In the genomic region with DNA sequence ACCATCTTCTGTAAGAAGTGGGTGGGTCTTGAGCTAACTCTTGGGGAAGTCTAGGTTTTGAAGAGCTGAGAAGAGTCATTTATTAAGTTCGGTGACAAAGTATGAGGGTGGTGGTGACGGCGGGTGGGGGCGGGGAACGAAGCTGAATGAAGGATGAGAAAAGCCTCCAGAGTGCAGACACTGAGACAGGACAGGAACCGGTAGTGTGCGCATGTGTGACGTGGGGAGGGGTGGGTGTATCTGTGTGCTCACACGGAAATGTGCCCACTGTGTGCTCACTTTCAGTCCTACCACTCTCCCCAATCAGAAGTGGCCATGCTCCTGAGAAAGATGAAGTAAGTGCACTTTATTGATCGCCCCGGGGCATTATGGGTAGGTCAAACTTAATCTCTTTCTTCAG, we compare ENCODE assay signal across 30 mouse cellular contexts. TPM values are rescaled to one million over a fixed set of nuclear protein-coding genes. Genes with fewer than 3 reads are reported as not detected.
"Had no signal": no experiment of that assay in that cellular context is flagged by ENCODE, and none has a peak within 500 bp of the region (broad histone marks: within the 10 kb centered on the region; RNA-seq: fewer than 3 reads in every experiment).

No protein-coding gene starts in this region.

- DNase-seq: kidney, adult 9 months; kidney, postnatal 14 days; kidney, postnatal 4 days; left cerebral cortex, postnatal 4 days; liver, postnatal 0 days; lung, embryonic 14.5 days; thymus, adult 18-20 months; thymus, postnatal 4 days had no signal

- H3K27me3 ChIP-seq: limb, embryonic 12.5 days; limb, embryonic 15.5 days; midbrain, embryonic 13.5 days; neural tube, embryonic 13.5 days had no signal

- H3K4me1 ChIP-seq: limb, embryonic 12.5 days; limb, embryonic 15.5 days; megakaryocyte, embryonic 14.5 days; midbrain, embryonic 10.5 days; midbrain, embryonic 13.5 days; neural tube, embryonic 13.5 days had no signal

- H3K4me3 ChIP-seq: limb, embryonic 12.5 days; limb, embryonic 15.5 days; megakaryocyte, embryonic 14.5 days; midbrain, embryonic 10.5 days; midbrain, embryonic 13.5 days; myocyte; neural tube, embryonic 13.5 days had no signal

- H3K36me3 ChIP-seq: limb, embryonic 12.5 days; limb, embryonic 15.5 days; midbrain, embryonic 10.5 days; midbrain, embryonic 13.5 days; neural tube, embryonic 13.5 days had no signal

- H3K27ac ChIP-seq: limb, embryonic 12.5 days; limb, embryonic 15.5 days; liver, embryonic 14.5 days; macrophage; midbrain, embryonic 10.5 days; midbrain, embryonic 13.5 days; neural tube, embryonic 13.5 days; stomach, postnatal 0 days had no signal

- ATAC-seq: liver, postnatal 0 days; lung, postnatal 0 days; midbrain, embryonic 13.5 days; midbrain, embryonic 16.5 days had no signal

RNA-seq across cellular contexts. Expression of gene Sycp2l, which starts 39.0 kb away (rescaled TPM):
- total RNA-seq: left cerebral cortex, postnatal 14 days; monocyte, adult 5-6 weeks; neutrophil, adult 5-6 weeks had no signal
- polyA plus RNA-seq: kidney, embryonic 16.5 days; limb, embryonic 12.5 days; limb, embryonic 15.5 days; liver, embryonic 11.5 days; liver, embryonic 14.5 days; liver, postnatal 0 days; lung, embryonic 14.5 days; lung, postnatal 0 days; macrophage; midbrain, embryonic 10.5 days; midbrain, embryonic 13.5 days; midbrain, embryonic 16.5 days; myocyte; neural tube, embryonic 13.5 days; small intestine, adult 2 months had no signal

RNA-seq across cellular contexts. Expression of gene Gcm2, which starts 42.3 kb away (rescaled TPM):
- total RNA-seq: layer of hippocampus, adult 18-20 months; layer of hippocampus, postnatal 14 days; left cerebral cortex, adult 8-10 months; left cerebral cortex, postnatal 14 days; left cerebral cortex, postnatal 4 days; monocyte, adult 5-6 weeks; neutrophil, adult 5-6 weeks had no signal
- polyA plus RNA-seq: kidney, embryonic 16.5 days; limb, embryonic 12.5 days; limb, embryonic 15.5 days; liver, embryonic 11.5 days; liver, embryonic 14.5 days; liver, postnatal 0 days; lung, embryonic 14.5 days; lung, postnatal 0 days; macrophage; midbrain, embryonic 10.5 days; midbrain, embryonic 13.5 days; midbrain, embryonic 16.5 days; myocyte; neural tube, embryonic 13.5 days; small intestine, adult 2 months; stomach, embryonic 14.5 days; stomach, postnatal 0 days had no signal
